Mouse (Mus musculus): Measurements from ENCODE around the gene Itgal.

DNA sequence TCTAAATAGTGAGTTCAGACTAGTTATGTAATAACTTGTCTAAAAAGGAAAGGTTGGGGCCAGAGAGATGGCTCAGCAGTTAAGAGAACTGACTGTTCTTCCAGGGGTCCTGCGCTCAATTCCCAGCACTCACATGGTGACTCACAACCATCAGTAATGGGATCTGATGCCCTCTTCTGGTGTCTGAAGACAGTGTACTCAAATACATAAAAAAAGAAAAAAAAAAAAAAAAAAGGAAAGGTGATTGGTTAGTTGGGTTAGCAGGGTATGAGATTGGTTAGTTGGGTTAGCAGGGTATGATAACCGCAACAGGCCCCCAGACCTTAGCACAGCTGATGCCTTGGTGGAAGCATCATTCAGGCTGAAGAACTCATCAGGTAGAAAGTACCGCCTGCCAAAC, 32.5 kb upstream of the Itgal start:
- TF ChIP-seq CTCF (IDR thresholded peaks at IDR 0.05; ENCODE audit: low read depth) = 0 out of 2 replicates have a peak, but pooled peaks have one; percentile 7
- TF ChIP-seq EP300 (optimal IDR thresholded peaks at IDR 0.05) = no peak

All from stomach, postnatal 0 days (tissue).